ENCODE assay signal across 9 mouse cellular contexts in genomic region chr11:23679044-23679642, GRCm38 (mm10). TPM values are rescaled to one million over a fixed set of nuclear protein-coding genes. Genes with fewer than 3 reads are reported as not detected.
DNase-seq lines count a peak whose midpoint lies in the region; ATAC-seq and TF ChIP-seq lines count a peak whose summit lies in the region.
"Had no signal": no experiment of that assay in that cellular context is flagged by ENCODE, and none has a peak within 500 bp of the region (broad histone marks: within the 10 kb centered on the region; RNA-seq: fewer than 3 reads in every experiment).

No protein-coding gene starts in this region.

- H3K36me3 ChIP-seq in kidney, embryonic 15.5 days = peaks cover 86% of the 10 kb centered on the region
- H3K36me3 ChIP-seq in forebrain, embryonic 13.5 days (ENCODE audit: poor library complexity, severe bottlenecking) = peaks cover 83% of the 10 kb centered on the region
- peaks cover 30% of the 10 kb centered on the region for H3K36me3 ChIP-seq in midbrain, embryonic 15.5 days (replicated peaks)
- H3K36me3 ChIP-seq in stomach, postnatal 0 days (ENCODE audit: control insufficient read depth, insufficient read depth, low read length) = peaks cover 3% of the 10 kb centered on the region

- WGBS in kidney, embryonic 15.5 days = 47% methylated on average over 3 of the region's 3 CpGs
- 56% methylated on average over 3 of the region's 3 CpGs for WGBS in forebrain, embryonic 13.5 days
- WGBS in midbrain, embryonic 15.5 days = 50% methylated on average over 3 of the region's 3 CpGs
- 33% methylated on average over 3 of the region's 3 CpGs for WGBS in stomach, postnatal 0 days

- no peaks in the 10 kb centered on the region for H3K4me1 ChIP-seq in kidney, embryonic 15.5 days
- no peaks in the 10 kb centered on the region for H3K4me1 ChIP-seq in forebrain, embryonic 13.5 days
- H3K4me1 ChIP-seq in midbrain, embryonic 15.5 days = no peaks in the 10 kb centered on the region
- no peaks in the 10 kb centered on the region for H3K4me1 ChIP-seq in stomach, postnatal 0 days (replicated peaks; ENCODE audit: control insufficient read depth, insufficient read depth)
- H3K4me1 ChIP-seq: embryonic facial prominence, embryonic 15.5 days had no signal

- no peaks in the 10 kb centered on the region for H3K9me3 ChIP-seq in kidney, embryonic 15.5 days (replicated peaks)
- H3K9me3 ChIP-seq in forebrain, embryonic 13.5 days (replicated peaks) = no peaks in the 10 kb centered on the region
- no peaks in the 10 kb centered on the region for H3K9me3 ChIP-seq in midbrain, embryonic 15.5 days
- no peaks in the 10 kb centered on the region for H3K9me3 ChIP-seq in stomach, postnatal 0 days (ENCODE audit: control insufficient read depth, low read length)
- H3K9me3 ChIP-seq: embryonic facial prominence, embryonic 15.5 days had no signal

- TF ChIP-seq EP300 in stomach, postnatal 0 days (optimal IDR thresholded peaks at IDR 0.05) = no peak

- H3K9ac ChIP-seq in kidney, embryonic 15.5 days = no peak overlapping the region
- no peak overlapping the region for H3K9ac ChIP-seq in forebrain, embryonic 13.5 days
- H3K9ac ChIP-seq in midbrain, embryonic 15.5 days = no peak overlapping the region
- no peak overlapping the region for H3K9ac ChIP-seq in stomach, postnatal 0 days (ENCODE audit: low read length)
- H3K9ac ChIP-seq: embryonic facial prominence, embryonic 15.5 days had no signal

- DNase-seq in kidney, adult 18-20 months = peak; percentile 52
- peak; percentile 24 for DNase-seq in brain, embryonic 18.5 days (ENCODE audit: low read depth, low spot score)
- DNase-seq in left cerebral cortex, postnatal 4 days = peak; percentile 43
- peak; percentile 51 for DNase-seq in stomach, postnatal 0 days (ENCODE audit: low spot score)

- no peak overlapping the region for H3K4me3 ChIP-seq in kidney, embryonic 15.5 days (replicated peaks)
- no peak overlapping the region for H3K4me3 ChIP-seq in forebrain, embryonic 13.5 days
- H3K4me3 ChIP-seq in midbrain, embryonic 15.5 days = no peak overlapping the region
- H3K4me3 ChIP-seq in stomach, postnatal 0 days (ENCODE audit: low read depth, low read length) = no peak overlapping the region
- H3K4me3 ChIP-seq: embryonic facial prominence, embryonic 15.5 days had no signal

- TF ChIP-seq CTCF in stomach, postnatal 0 days (IDR thresholded peaks at IDR 0.05; ENCODE audit: low read depth) = peak; percentile 92

- H3K4me2 ChIP-seq in kidney, embryonic 15.5 days = no peak overlapping the region
- no peak overlapping the region for H3K4me2 ChIP-seq in forebrain, embryonic 13.5 days
- H3K4me2 ChIP-seq in midbrain, embryonic 15.5 days = no peak overlapping the region
- H3K4me2 ChIP-seq in stomach, postnatal 0 days (replicated peaks; ENCODE audit: low read depth) = no peak overlapping the region
- H3K4me2 ChIP-seq: embryonic facial prominence, embryonic 15.5 days had no signal

- no peak overlapping the region for H3K27ac ChIP-seq in kidney, embryonic 15.5 days
- H3K27ac ChIP-seq in forebrain, embryonic 13.5 days = no peak overlapping the region
- H3K27ac ChIP-seq in midbrain, embryonic 15.5 days = no peak overlapping the region
- no peak overlapping the region for H3K27ac ChIP-seq in stomach, postnatal 0 days (replicated peaks)
- H3K27ac ChIP-seq: embryonic facial prominence, embryonic 15.5 days had no signal

- no peak; the same call in 1 of the 2 replicates for ATAC-seq in kidney, embryonic 15.5 days (replicated peaks; ENCODE audit: low FRiP score)
- peak; percentile 45; the same call in 1 of the 2 replicates for ATAC-seq in forebrain, embryonic 13.5 days
- ATAC-seq in inflammation-experienced regulatory T-cells, adult 6 months = peak; percentile 92
- 0 out of 2 replicates have a peak, but pooled peaks have one; percentile 27 for ATAC-seq in midbrain, embryonic 15.5 days (replicated peaks)
- ATAC-seq in stomach, postnatal 0 days (ENCODE audit: low FRiP score, low TSS enrichment) = peak; percentile 24; the same call in 1 of the 2 replicates

- intact Hi-C loops in left cerebral cortex, postnatal 4 days (cut with DNase I) = loop anchor here (5.0 to 10.0 kb wide), 2 partner anchors 186 to 278 kb away; no protein-coding TSS in a partner anchor

- H3K27me3 ChIP-seq in kidney, embryonic 15.5 days = no peaks in the 10 kb centered on the region
- no peaks in the 10 kb centered on the region for H3K27me3 ChIP-seq in forebrain, embryonic 13.5 days
- H3K27me3 ChIP-seq in midbrain, embryonic 15.5 days (replicated peaks) = no peaks in the 10 kb centered on the region
- H3K27me3 ChIP-seq in stomach, postnatal 0 days (ENCODE audit: control insufficient read depth, insufficient read depth, low read length) = no peaks in the 10 kb centered on the region
- H3K27me3 ChIP-seq: embryonic facial prominence, embryonic 15.5 days had no signal

RNA-seq across cellular contexts. Expression of gene Pex13, which starts 13.4 kb away (rescaled TPM):
- 33.9 and 35.8 TPM in 2 replicates for polyA plus RNA-seq in kidney, embryonic 15.5 days (2015; fragmentation: Nextera tagmentation; extraction: Ambion mirVana)
- 34.2 and 41.3 TPM in 2 replicates for polyA plus RNA-seq in forebrain, embryonic 13.5 days (2015; fragmentation: Nextera tagmentation; extraction: Ambion mirVana)
- polyA plus RNA-seq in inflammation-experienced regulatory T-cells, adult 6 months (2017; shearing (Covaris generic)) = 10 to 100 TPM in 1 of 3 experiments, 1 to 10 TPM in 2; 9.2 to 11.2 (median 9.9) TPM
- 10 to 100 TPM; 22.6 to 22.7 TPM for total RNA-seq in left cerebral cortex, postnatal 4 days (2021)
- polyA plus RNA-seq in midbrain, embryonic 15.5 days (2015; fragmentation: Nextera tagmentation; extraction: Ambion mirVana) = 29.6 and 30.5 TPM in 2 replicates
- 31.3 and 32.7 TPM in 2 replicates for polyA plus RNA-seq in stomach, postnatal 0 days (2015; fragmentation: Nextera tagmentation; extraction: Ambion mirVana)

RNA-seq across cellular contexts. Expression of gene Pus10, which starts 13.7 kb away (rescaled TPM):
- 20.4 and 22.9 TPM in 2 replicates for polyA plus RNA-seq in kidney, embryonic 15.5 days (2015; fragmentation: Nextera tagmentation; extraction: Ambion mirVana)
- polyA plus RNA-seq in forebrain, embryonic 13.5 days (2015; fragmentation: Nextera tagmentation; extraction: Ambion mirVana) = 16.4 and 16.7 TPM in 2 replicates
- polyA plus RNA-seq in inflammation-experienced regulatory T-cells, adult 6 months (2017; shearing (Covaris generic)) = 10 to 100 TPM; 21.6 to 35.1 (median 34.1) TPM
- 10 to 100 TPM; 23.1 to 24.7 TPM for total RNA-seq in left cerebral cortex, postnatal 4 days (2021)
- 10.8 and 12.0 TPM in 2 replicates for polyA plus RNA-seq in midbrain, embryonic 15.5 days (2015; fragmentation: Nextera tagmentation; extraction: Ambion mirVana)
- polyA plus RNA-seq in stomach, postnatal 0 days (2015; fragmentation: Nextera tagmentation; extraction: Ambion mirVana) = 11.1 and 12.3 TPM in 2 replicates

RNA-seq across cellular contexts. Expression of gene 0610010F05Rik, which starts 45.7 kb away (rescaled TPM):
- polyA plus RNA-seq in kidney, embryonic 15.5 days (2015; fragmentation: Nextera tagmentation; extraction: Ambion mirVana) = 23.2 and 24.9 TPM in 2 replicates
- 114 and 119 TPM in 2 replicates for polyA plus RNA-seq in forebrain, embryonic 13.5 days (2015; fragmentation: Nextera tagmentation; extraction: Ambion mirVana)
- polyA plus RNA-seq in inflammation-experienced regulatory T-cells, adult 6 months (2017; shearing (Covaris generic)) = 1 to 10 TPM; 1.2 to 4.2 (median 1.9) TPM
- total RNA-seq in left cerebral cortex, postnatal 4 days (2021) = 100 to 1,000 TPM; 107 to 116 TPM
- 135 and 146 TPM in 2 replicates for polyA plus RNA-seq in midbrain, embryonic 15.5 days (2015; fragmentation: Nextera tagmentation; extraction: Ambion mirVana)
- polyA plus RNA-seq in stomach, postnatal 0 days (2015; fragmentation: Nextera tagmentation; extraction: Ambion mirVana) = 14.5 and 15.8 TPM in 2 replicates
